Mouse (Mus musculus) frontal cortex, postnatal 25 days (tissue): ENCODE measurements around the gene B3gnt8.
"Not testable (repeated sequence)": the region's sequence is repeated elsewhere in the genome, so short reads cannot be mapped to it uniquely, and the experiment has no call there.

Source experiments
- DNase-seq, 2 experiments: peaks; one replicate each; pipeline ENCODE4 v3.0.0; 2022; ENCODE audit warnings: low spot score in 2 of 2

Gene B3gnt8

GRCm38 (mm10) chr7:25626509-25627430 lies at the start of gene B3gnt8:
B3gnt8 (plus strand) TSS chr7:25626654.
- no peak for DNase-seq

GRCm38 (mm10) chr7:25576793-25577437 lies 49.5 kb upstream of the B3gnt8 start:
- not testable (repeated sequence) for DNase-seq

GRCm38 (mm10) chr7:25579441-25579840 lies 47.0 kb upstream of the B3gnt8 start:
- DNase-seq: no peak

- no peak for DNase-seq
These were observed 44.1 kb upstream of the B3gnt8 start for GRCm38 (mm10) chr7:25582301-25582810.

GRCm38 (mm10) chr7:25584651-25585050 lies 41.8 kb upstream of the B3gnt8 start:
- no peak for DNase-seq

- no peak for DNase-seq
These were observed 40.9 kb upstream of the B3gnt8 start for GRCm38 (mm10) chr7:25585351-25586204.

GRCm38 (mm10) chr7:25591226-25591625 lies 35.2 kb upstream of the B3gnt8 start:
- DNase-seq: no peak

- no peak for DNase-seq
These were observed 32.6 kb upstream of the B3gnt8 start for GRCm38 (mm10) chr7:25593859-25594258.

- peak; percentile 74 to 76 for DNase-seq
These were observed 26.8 kb upstream of the B3gnt8 start for GRCm38 (mm10) chr7:25599663-25600062.

- no peak for DNase-seq
These were observed 25.8 kb upstream of the B3gnt8 start for GRCm38 (mm10) chr7:25600666-25601065.

GRCm38 (mm10) chr7:25601346-25601745 lies 25.1 kb upstream of the B3gnt8 start:
- no peak for DNase-seq

GRCm38 (mm10) chr7:25606625-25607063 lies 19.8 kb upstream of the B3gnt8 start:
- DNase-seq: no peak

- no peak for DNase-seq
These were observed 19.3 kb upstream of the B3gnt8 start for GRCm38 (mm10) chr7:25607196-25607595.

- no peak for DNase-seq
These were observed 16.4 kb upstream of the B3gnt8 start for GRCm38 (mm10) chr7:25610056-25610455.

- DNase-seq: no peak
These were observed 15.0 kb upstream of the B3gnt8 start for GRCm38 (mm10) chr7:25611501-25611900.

- DNase-seq: no peak
These were observed 12.4 kb upstream of the B3gnt8 start for GRCm38 (mm10) chr7:25614086-25614485.

- DNase-seq: no peak
These were observed 11.4 kb upstream of the B3gnt8 start for GRCm38 (mm10) chr7:25614831-25615705.

GRCm38 (mm10) chr7:25615706-25616011 lies 10.8 kb upstream of the B3gnt8 start, which contains the start of gene Erich4:
Erich4 (minus strand) TSS chr7:25615892.
- no peak for DNase-seq

- DNase-seq: no peak
These were observed 8.9 kb upstream of the B3gnt8 start for GRCm38 (mm10) chr7:25617376-25618160.
